Mouse (Mus musculus) spleen, adult 2 months (tissue): ENCODE data around the gene Hip1r. TPM values are rescaled to one million over a fixed set of nuclear protein-coding genes. Genes with fewer than 3 reads are reported as not detected.

Source experiments
- DNase-seq, 2 experiments: peaks; one replicate each; pipeline versions ENCODE4 v3.0.0 to v3.0.0-alpha.2; 2012 to 2021; ENCODE audit warnings: low spot score in 2 of 2, low read depth in 1 of 2
- H3K27ac ChIP-seq: fragments of 200-500 bp; 2 replicates; pipeline ENCODE4 v1.5.1; 2012; ENCODE audit warnings: low read length, inconsistent platforms; ENCODE audit not compliant: insufficient read depth
- H3K27me3 ChIP-seq: fragments of 200-500 bp; 2 replicates; pipeline ENCODE4 v1.6.1; 2012; ENCODE audit warnings: mild to moderate bottlenecking, moderate library complexity, low read length, inconsistent platforms; ENCODE audit not compliant: control insufficient read depth, insufficient read depth
- H3K36me3 ChIP-seq: fragments of 200-500 bp; 2 replicates; pipeline ENCODE4 v1.6.1; 2012; ENCODE audit warnings: mild to moderate bottlenecking, low read length, inconsistent platforms; ENCODE audit not compliant: control insufficient read depth, insufficient read depth
- H3K4me1 ChIP-seq: fragments of 200-500 bp; 2 replicates; pipeline ENCODE4 v1.6.1; 2011; ENCODE audit warnings: inconsistent platforms; ENCODE audit not compliant: control insufficient read depth, insufficient read depth, insufficient read length
- H3K4me3 ChIP-seq: fragments of 200-500 bp; 2 replicates; pipeline ENCODE4 v1.5.1; 2011; ENCODE audit warnings: mild to moderate bottlenecking, inconsistent platforms; ENCODE audit not compliant: insufficient read depth, insufficient read length; ENCODE audit errors: extremely low read depth
- CTCF ChIP-seq: fragments of 200-500 bp; IDR thresholded peaks from 2 replicates; pipeline ENCODE4 v1.5.1; 2011; ENCODE audit warnings: mild to moderate bottlenecking, inconsistent platforms; ENCODE audit not compliant: insufficient read depth, insufficient read length, insufficient replicate concordance; ENCODE audit errors: extremely low read depth
- POLR2A ChIP-seq: fragments of 200-500 bp; IDR thresholded peaks from 2 replicates; pipeline ENCODE4 v1.6.1; 2011; ENCODE audit warnings: low read depth, low read length, inconsistent platforms
- WGBS: fragments of 180-500 bp; shearing (Covaris S2); methylation state at CpG from one replicate; pipeline ENCODE4 v1.1.7; 2018; 5-methylcytosine and 5-hydroxymethylcytosine counted together
- polyA plus RNA-seq: library from polyadenylated mRNA; depleted of rRNA; stranded (reverse); fragments of >200 nt; gene quantifications from 2 replicates; pipeline ENCODE4 v1.2.3, GENCODE M21; 2012; rRNA removed

Hip1r gene
- polyA plus RNA-seq, result 46.3 and 59.2 TPM in 2 replicates

GRCm38 (mm10) chr5:123973299-123974178 is at the start of gene Hip1r:
TSS of gene Hip1r (plus strand) at chr5:123973628.
- peaks cover 4% of the 10 kb centered on the region; the same call in 1 of the 2 replicates for H3K36me3 ChIP-seq
- peak within 1 kb of the TSS; percentile 82 for H3K4me3 ChIP-seq
- TF ChIP-seq POLR2A, result peak; percentile 64
- TF ChIP-seq CTCF, result no peak
- WGBS, result under 1% methylated on average over 98 of the region's 106 CpGs
- DNase-seq, result peak; percentile 78 to 93
- H3K27me3 ChIP-seq, result no peaks in the 10 kb centered on the region
- H3K27ac ChIP-seq, result peak within 1 kb of the TSS; percentile 93
- peaks cover 20% of the 10 kb centered on the region; the same call in 1 of the 2 replicates for H3K4me1 ChIP-seq

- Histone ChIP-seq H3K36me3 (peaks cover 31% of the 10 kb centered on the region), H3K27me3 (no peaks in the 10 kb centered on the region), H3K4me1 (peaks cover 4% of the 10 kb centered on the region; the same call in 1 of the 2 replicates), H3K27ac (no peak within 1 kb of the TSS), H3K4me3 (no peak within 1 kb of the TSS)
- TF ChIP-seq CTCF (no peak), POLR2A (no peak)
- DNase-seq, result no peak
- 98% methylated on average over 9 of the region's 9 CpGs for WGBS
These were observed 46.3 kb upstream of the Hip1r start, which contains the start of gene Gm43518 for GRCm38 (mm10) chr5:123927118-123927517. TSS of gene Gm43518 (plus strand) at chr5:123927418.

- under 1% methylated on average over 56 of the region's 56 CpGs for WGBS
- Histone ChIP-seq H3K27ac (peak within 1 kb of the TSS; percentile 83), H3K27me3 (no peaks in the 10 kb centered on the region), H3K36me3 (peaks cover 11% of the 10 kb centered on the region), H3K4me3 (peak within 1 kb of the TSS; percentile 71), H3K4me1 (peaks cover 2% of the 10 kb centered on the region; the same call in 1 of the 2 replicates)
- TF ChIP-seq CTCF (no peak), POLR2A (peak; percentile 96)
- peak; percentile 89 to 92 for DNase-seq
These were observed 42.9 kb upstream of the Hip1r start, which contains the start of gene Ccdc62 for GRCm38 (mm10) chr5:123930508-123930989. TSS of gene Ccdc62 (plus strand) at chr5:123930679.

DNA sequence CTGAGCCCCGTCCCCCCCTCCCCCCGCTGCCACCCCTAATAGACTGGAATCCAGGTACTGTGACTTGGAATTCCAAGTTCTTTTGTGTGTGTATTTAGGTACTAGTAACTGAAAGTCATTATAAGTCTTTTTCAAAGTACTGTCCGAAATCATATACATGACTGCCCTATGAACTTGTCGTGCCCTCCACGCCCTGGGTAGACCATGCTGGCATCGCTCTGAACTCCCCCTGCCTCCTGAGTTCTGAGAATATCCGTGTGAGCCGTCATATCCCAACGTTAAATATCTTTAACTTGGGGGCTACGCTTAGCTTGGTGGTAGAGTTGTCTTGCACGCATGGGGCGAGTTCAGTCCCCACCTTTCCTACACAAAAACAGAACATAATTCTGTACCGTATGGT is 42.3 kb upstream of the Hip1r start:
- no peak for TF ChIP-seq POLR2A
- no peak for TF ChIP-seq CTCF
- Histone ChIP-seq H3K27ac (no peak overlapping the region), H3K27me3 (no peaks in the 10 kb centered on the region), H3K36me3 (peaks cover 7% of the 10 kb centered on the region), H3K4me1 (peaks cover 2% of the 10 kb centered on the region; the same call in 1 of the 2 replicates), H3K4me3 (peak overlapping the region; percentile 71; the same call in 1 of the 2 replicates)
- no peak for DNase-seq
- 39% methylated on average over 13 of the region's 13 CpGs for WGBS

DNA sequence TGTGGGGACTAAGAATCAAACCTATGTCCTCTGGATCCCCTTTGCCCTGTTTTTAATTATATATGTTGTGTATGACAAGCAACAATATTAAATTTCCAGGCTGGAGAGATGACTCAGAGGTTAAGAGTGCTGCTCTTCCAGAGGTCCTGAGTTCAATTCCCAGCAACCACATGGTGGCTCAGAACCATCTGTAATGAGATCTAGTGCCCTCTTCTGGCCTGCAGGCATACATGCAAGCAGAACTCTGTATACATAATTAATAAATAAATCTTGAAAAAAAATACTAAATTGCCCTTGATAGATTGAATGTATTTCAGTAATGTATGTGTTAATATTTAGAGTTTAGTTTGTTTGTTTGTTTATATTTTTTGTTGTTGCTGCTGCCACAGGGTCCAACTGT is 40.5 kb upstream of the Hip1r start:
- H3K4me3 ChIP-seq, result no peak overlapping the region
- DNase-seq, result no peak
- H3K27me3 ChIP-seq, result no peaks in the 10 kb centered on the region
- H3K27ac ChIP-seq, result no peak overlapping the region
- TF ChIP-seq POLR2A, result no peak
- TF ChIP-seq CTCF, result no peak
- peaks cover 4% of the 10 kb centered on the region; the same call in 1 of the 2 replicates for H3K4me1 ChIP-seq
- H3K36me3 ChIP-seq, result no peaks in the 10 kb centered on the region; the same call in 1 of the 2 replicates

GRCm38 (mm10) chr5:123933556-123933955 is 39.9 kb upstream of the Hip1r start:
- no peak for TF ChIP-seq POLR2A
- TF ChIP-seq CTCF, result no peak
- Histone ChIP-seq H3K27ac (no peak overlapping the region), H3K4me3 (no peak overlapping the region), H3K36me3 (no peaks in the 10 kb centered on the region), H3K4me1 (peaks cover 7% of the 10 kb centered on the region; the same call in 1 of the 2 replicates), H3K27me3 (no peaks in the 10 kb centered on the region)
- DNase-seq, result no peak
- WGBS, result 94% methylated on average over 12 of the region's 12 CpGs
